Mouse (Mus musculus): ENCODE measurements around the gene Bcor. TPM values are rescaled to one million over a fixed set of nuclear protein-coding genes. Genes with fewer than 3 reads are reported as not detected.

Bcor gene
- polyA plus RNA-seq, 1 experiment from 2014 or later, result 4.0 TPM

DNA sequence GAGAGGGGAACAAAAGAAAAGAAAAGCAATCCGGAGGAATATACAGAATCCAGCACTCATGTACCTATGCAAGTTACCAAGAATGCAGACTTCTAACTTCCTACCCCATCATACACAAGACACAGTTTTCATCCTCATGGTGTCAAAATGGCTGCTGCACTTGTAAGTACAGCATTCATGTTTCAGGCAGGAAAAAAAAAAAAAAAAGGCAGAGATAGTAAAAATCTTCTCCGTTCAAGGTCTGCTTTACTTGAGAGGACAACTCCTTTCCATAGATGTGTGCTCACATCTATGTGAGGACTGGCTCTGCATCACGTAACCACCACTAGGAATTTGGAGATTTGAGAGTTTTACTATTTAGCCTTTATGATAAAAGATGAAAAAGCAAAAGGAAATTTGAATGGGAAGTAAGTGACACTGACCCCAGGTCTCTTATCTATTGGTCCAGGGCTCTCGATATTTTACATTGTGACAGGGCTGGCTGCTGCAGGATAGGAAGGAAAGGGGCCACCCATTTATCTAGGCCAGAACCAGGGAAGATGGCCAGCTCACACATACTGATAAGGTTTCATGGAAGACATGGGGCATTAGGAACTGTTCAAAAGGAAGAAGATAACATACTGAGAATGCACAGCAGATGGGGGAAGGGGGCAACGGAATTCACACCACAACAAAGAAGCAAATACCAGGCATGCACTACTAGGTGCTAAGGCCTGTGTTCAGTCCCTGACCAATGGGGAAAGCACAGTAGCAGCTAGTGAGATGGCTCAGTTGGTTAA is 166.3 kb downstream of the Bcor start:
- ATAC-seq, result peak; percentile 59
- no peak overlapping the region for H3K4me2 ChIP-seq (ENCODE audit: low read depth, low read length)
- 41% methylated on average over 5 of the region's 5 CpGs for WGBS (ENCODE audit: insufficient replicate concordance)
- H3K4me1 ChIP-seq (ENCODE audit: insufficient read depth), result no peaks in the 10 kb centered on the region
- H3K9ac ChIP-seq (replicated peaks), result no peak overlapping the region
- no peak for DNase-seq
- peak overlapping the region; percentile 11; the same call in 1 of the 2 replicates for H3K27ac ChIP-seq (ENCODE audit: low read depth)
- no peak overlapping the region for H3K4me3 ChIP-seq (ENCODE audit: low read depth, low read length)
- H3K9me3 ChIP-seq (ENCODE audit: low read length), result no peaks in the 10 kb centered on the region
- no peaks in the 10 kb centered on the region for H3K36me3 ChIP-seq (replicated peaks; ENCODE audit: insufficient read depth, low read length)
- TF ChIP-seq CTCF (IDR thresholded peaks at IDR 0.05; ENCODE audit: low read depth) (no peak), EP300 (IDR thresholded peaks at IDR 0.05; ENCODE audit: low read depth) (peak; percentile 88)
- H3K27me3 ChIP-seq (ENCODE audit: insufficient read depth, low read length), result peaks cover 4% of the 10 kb centered on the region; the same call in 1 of the 2 replicates

DNA sequence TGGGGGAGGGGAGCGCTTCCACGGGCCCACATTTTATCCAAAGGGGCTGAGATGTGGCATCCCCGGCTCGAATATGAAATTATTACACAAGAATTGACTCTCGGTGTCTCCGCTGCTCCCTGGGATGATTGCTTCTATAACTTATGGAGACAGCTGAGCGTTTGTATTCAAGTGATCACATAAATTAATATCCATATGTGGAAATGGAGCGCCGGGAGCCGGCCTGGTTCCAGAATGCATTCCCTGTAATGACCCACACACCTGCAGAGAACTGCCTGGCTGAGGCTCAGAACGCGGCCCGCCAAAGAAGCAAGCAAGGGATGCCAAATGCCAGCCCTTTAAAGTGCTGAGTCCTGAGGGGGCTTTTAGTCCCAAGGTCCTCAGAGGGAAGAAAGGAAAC is 170.7 kb downstream of the Bcor start:
- Histone ChIP-seq H3K9ac (replicated peaks) (no peak overlapping the region), H3K4me1 (ENCODE audit: insufficient read depth) (no peaks in the 10 kb centered on the region), H3K27ac (ENCODE audit: low read depth) (no peak overlapping the region), H3K36me3 (replicated peaks; ENCODE audit: insufficient read depth, low read length) (no peaks in the 10 kb centered on the region), H3K9me3 (ENCODE audit: low read length) (no peaks in the 10 kb centered on the region), H3K27me3 (ENCODE audit: insufficient read depth, low read length) (no peaks in the 10 kb centered on the region), H3K4me3 (ENCODE audit: low read depth, low read length) (no peak overlapping the region), H3K4me2 (ENCODE audit: low read depth, low read length) (no peak overlapping the region)
- DNase-seq, result no peak
- 90% methylated on average over 13 of the region's 13 CpGs for WGBS (ENCODE audit: insufficient replicate concordance)
- no peak for TF ChIP-seq EP300 (IDR thresholded peaks at IDR 0.05; ENCODE audit: low read depth)
- TF ChIP-seq CTCF (IDR thresholded peaks at IDR 0.05; ENCODE audit: low read depth), result no peak
- no peak for ATAC-seq

DNA sequence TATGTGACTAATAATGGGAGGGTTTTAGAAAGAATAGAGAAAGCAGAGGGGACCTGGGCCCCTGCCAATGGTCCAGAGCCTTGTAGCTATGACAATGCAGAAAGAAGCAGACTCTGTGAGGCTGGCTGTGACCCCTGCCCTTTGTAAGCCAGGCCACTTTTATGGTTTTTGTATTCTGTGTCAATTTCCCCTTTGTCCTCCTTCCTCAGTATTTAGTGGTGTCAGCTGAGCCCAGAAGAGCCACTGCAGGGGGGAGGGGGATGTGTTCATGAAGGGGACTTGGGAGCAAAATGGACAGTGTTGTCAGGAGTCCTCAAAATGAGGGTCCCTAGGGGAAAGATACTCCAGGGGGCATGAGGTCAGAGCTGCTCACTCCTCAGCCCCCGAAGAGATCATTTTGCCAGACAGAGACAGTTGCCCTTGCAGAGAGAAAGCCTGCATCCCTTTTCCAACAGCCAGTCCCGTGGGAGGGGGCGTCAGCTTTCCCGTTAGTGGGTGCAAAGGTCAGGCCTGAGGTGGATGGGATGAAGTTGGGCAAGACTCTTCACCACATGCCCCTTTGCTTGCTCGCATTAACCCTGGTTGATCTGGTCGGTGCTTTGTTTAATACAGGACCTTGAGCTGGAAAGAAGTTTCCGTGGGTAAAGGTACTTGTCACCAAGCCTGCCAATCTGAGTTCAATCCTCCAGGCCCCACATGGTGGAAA is 171.8 kb downstream of the Bcor start:
- no peak overlapping the region for H3K27ac ChIP-seq (ENCODE audit: low read depth)
- H3K9me3 ChIP-seq (ENCODE audit: low read length), result no peaks in the 10 kb centered on the region
- no peak overlapping the region for H3K4me3 ChIP-seq (ENCODE audit: low read depth, low read length)
- ATAC-seq (peak; percentile 56; the same call in 1 of the 2 replicates), DNase-seq (no peak)
- H3K9ac ChIP-seq (replicated peaks), result no peak overlapping the region
- no peaks in the 10 kb centered on the region for H3K36me3 ChIP-seq (replicated peaks; ENCODE audit: insufficient read depth, low read length)
- H3K4me1 ChIP-seq (ENCODE audit: insufficient read depth), result no peaks in the 10 kb centered on the region
- WGBS (ENCODE audit: insufficient replicate concordance), result 69% methylated on average over 7 of the region's 7 CpGs
- no peaks in the 10 kb centered on the region for H3K27me3 ChIP-seq (ENCODE audit: insufficient read depth, low read length)
- TF ChIP-seq CTCF (IDR thresholded peaks at IDR 0.05; ENCODE audit: low read depth) (no peak), EP300 (IDR thresholded peaks at IDR 0.05; ENCODE audit: low read depth) (no peak)
- no peak overlapping the region for H3K4me2 ChIP-seq (ENCODE audit: low read depth, low read length)

DNA sequence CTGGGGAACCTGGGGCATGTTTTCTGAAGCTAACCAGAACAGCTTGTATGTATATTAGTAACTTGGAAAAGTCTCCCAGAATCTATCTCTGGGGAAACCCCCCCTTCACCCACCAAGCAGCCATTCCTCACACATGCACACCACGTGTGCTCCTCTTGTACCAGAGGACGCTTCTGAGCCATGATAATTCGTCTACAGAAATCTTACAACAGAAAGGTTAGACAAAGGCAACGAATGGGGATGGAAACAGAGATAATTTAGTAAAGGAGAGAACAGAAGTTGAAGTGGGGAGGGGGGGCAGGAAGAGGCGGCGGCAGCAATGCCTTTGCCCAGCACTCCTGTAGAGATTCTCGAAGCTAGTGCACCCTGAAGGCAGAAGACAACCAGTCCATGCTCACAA is 172.6 kb downstream of the Bcor start:
- TF ChIP-seq CTCF (IDR thresholded peaks at IDR 0.05; ENCODE audit: low read depth) (no peak), EP300 (IDR thresholded peaks at IDR 0.05; ENCODE audit: low read depth) (no peak)
- Histone ChIP-seq H3K27ac (ENCODE audit: low read depth) (no peak overlapping the region), H3K27me3 (ENCODE audit: insufficient read depth, low read length) (no peaks in the 10 kb centered on the region), H3K4me3 (ENCODE audit: low read depth, low read length) (no peak overlapping the region), H3K4me2 (ENCODE audit: low read depth, low read length) (no peak overlapping the region), H3K9me3 (ENCODE audit: low read length) (no peaks in the 10 kb centered on the region), H3K9ac (replicated peaks) (no peak overlapping the region), H3K36me3 (replicated peaks; ENCODE audit: insufficient read depth, low read length) (no peaks in the 10 kb centered on the region), H3K4me1 (ENCODE audit: insufficient read depth) (0 out of 2 replicates have a peak, but pooled peaks cover 3% of the 10 kb centered on the region)
- DNase-seq (no peak), ATAC-seq (no peak)
- 57% methylated on average over 7 of the region's 7 CpGs for WGBS (ENCODE audit: insufficient replicate concordance)

Measured in liver, postnatal 0 days (tissue).